Mouse (Mus musculus): ENCODE data around the gene Mtfr1l.
A peak's percentile ranks its signal among the peaks of the same experiment; 100 is the strongest.
"Not testable (repeated sequence)": the region's sequence is repeated elsewhere in the genome, so short reads cannot be mapped to it uniquely, and the experiment has no call there.

Mtfr1l gene

DNA sequence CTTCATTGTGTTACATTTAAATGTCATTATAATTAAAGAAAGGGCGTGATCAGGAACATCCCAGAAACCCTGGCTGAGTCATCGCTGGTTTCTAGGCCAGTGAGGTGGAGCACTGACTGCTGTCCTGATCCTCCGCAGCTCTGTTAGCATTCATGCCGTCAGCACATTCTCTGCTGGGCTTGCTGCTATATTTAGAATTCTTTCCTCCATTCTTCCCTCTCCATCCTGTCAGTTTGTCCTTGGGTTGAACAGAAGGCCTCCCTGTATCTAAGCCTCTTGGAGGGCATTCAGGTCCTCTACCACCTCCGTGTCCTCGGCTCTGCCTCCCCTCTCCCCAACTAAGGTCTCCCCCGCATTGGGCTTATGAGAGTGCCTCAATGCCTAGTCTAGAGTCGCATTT, 18.2 kb downstream of the Mtfr1l start:
- DNase-seq (ENCODE audit: low spot score in 2 of 2), result no peak

DNA sequence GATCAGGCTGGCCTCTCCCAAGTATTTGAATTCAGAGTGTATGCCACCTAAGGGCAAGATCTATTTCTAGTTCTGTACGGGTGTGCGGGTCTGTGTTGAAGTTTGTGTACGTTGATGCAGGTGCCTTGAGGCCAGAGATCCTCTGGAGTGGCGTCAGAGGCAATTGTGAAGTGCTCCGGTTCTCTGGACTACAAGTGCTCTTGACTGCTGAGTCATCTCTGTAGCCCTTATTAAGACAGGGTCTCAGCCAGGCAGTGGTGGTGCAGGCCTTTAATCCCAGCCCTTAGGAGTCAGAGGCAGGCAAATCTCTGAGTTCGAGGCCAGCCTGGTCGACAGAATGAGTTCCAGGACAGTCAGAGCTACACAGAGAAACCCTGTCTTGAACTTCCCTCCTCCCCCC, 19.6 kb downstream of the Mtfr1l start:
- no peak for DNase-seq (ENCODE audit: low spot score in 2 of 2)

DNA sequence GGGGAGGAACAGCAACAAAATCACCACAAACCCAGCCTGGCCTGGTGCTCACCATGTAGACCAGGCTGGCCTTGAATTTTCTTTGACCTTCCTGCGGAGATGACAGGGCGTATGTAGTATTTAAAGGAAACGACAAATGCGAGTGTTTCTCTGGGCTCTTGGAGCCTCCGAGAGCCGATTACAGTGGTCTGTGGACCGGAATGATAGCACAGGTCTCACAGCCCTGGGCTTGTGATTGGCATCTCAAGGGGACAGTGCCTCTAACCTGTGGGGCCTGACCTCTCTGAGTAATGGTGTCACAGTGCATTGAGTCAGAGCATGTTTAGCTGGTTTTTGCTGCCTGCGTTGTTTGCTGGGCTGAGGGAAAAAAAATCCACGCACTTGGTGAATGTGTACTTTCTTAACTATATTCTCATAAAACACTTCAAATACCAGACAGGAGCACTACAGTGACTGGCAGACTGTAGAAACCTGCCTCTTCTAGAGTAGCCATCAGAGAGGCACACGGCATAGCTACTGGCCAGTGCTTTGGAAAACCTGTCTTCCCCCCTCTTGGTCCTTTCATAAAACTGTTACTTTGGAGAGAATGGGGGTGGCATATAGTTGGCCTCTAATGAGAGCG, 20.8 kb downstream of the Mtfr1l start:
- DNase-seq (ENCODE audit: low spot score in 2 of 2), result no peak

DNA sequence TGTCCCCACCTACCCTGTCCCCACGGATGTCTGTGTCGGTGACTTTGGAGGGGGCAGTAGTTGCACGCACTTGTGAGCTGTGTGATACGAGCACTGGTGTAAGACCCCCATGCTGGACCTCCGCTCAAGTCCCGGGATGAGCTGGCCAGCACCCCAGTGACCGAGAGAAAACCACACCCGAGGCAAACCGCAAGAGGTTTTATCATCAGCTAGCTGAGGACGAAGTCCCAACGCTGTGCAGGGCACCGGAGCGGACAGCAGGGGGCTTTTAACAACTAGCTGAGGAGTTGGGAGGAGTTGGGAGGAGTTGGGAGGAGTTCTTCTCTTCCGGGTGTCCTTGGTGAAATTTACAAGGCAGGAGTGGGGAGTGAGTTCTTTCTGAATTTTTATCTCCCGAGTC, 22.4 kb downstream of the Mtfr1l start:
- DNase-seq (ENCODE audit: low spot score in 2 of 2), result peak; percentile 71 to 79

DNA sequence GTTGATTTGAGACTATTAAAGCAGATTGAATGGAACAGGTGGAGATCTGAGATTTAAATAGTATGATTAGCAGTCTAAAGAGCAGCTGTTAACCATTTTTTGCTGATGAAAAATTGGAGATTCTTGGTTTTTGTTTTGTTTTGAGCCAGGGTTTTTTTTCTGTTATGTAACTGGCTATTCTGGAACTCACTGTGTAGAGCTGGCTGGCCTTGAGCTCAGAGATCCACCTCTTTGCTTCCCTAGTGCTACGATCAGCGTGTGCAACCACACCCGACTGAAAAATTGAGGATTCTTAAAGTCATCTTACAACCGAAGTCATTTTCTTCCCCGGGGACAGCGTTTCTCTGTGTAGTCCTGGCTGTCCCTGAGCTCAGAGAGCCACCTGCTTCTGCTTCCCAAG, 23.5 kb downstream of the Mtfr1l start:
- DNase-seq (ENCODE audit: low spot score in 2 of 2), result no peak

DNA sequence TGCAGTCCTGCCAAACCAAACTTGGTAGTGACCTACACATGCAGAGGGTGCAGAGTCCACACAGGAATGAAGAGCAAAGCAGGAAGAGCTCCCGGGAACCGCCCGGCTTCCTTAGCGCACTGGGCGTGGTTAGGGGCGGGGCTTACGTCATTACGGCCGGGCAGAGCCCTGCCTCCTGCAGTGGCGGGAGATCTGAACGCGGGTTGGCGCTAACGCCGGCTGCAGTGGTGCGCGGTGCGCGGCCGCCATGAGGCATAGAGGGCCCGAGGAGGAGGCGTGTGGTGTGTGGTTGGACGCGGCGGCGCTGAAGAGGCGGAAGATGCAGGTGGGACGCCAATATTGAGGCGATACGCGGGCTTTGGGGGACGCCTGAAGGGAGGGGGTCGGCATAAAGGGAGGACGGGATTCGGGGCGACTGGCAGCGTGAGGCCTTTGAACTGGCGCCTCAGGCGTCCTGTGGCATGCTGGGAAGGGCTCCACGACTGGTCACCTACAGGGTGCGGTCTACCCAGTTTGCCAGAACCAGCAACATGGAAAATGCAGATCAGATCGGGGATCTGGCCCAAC, 24.3 kb downstream of the Mtfr1l start, which contains the start of gene Aunip:
TSS of gene Aunip (plus strand) at position 155 of the 567 bp plus-strand sequence.
- DNase-seq (ENCODE audit: low spot score in 2 of 2), result peak; percentile 84 to 93

DNA sequence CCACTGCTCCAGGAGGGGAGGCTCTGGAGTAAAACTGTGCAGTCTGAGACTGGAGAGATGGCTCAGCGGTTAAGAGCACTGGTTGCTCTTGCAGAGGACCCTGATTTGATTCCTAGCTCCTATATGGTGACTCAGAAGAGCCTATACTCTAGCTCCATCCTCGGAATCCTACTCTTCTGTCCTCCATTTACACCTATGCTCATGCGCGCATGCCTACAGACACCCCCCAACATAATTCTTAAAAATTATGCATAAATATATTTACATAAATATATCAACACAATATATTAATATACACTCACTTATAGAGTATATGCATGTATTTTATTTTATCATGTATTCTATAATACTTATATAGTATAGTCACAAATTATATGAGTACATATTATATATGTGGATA, 24.8 kb downstream of the Mtfr1l start:
- no peak for DNase-seq (ENCODE audit: low spot score in 2 of 2)

DNA sequence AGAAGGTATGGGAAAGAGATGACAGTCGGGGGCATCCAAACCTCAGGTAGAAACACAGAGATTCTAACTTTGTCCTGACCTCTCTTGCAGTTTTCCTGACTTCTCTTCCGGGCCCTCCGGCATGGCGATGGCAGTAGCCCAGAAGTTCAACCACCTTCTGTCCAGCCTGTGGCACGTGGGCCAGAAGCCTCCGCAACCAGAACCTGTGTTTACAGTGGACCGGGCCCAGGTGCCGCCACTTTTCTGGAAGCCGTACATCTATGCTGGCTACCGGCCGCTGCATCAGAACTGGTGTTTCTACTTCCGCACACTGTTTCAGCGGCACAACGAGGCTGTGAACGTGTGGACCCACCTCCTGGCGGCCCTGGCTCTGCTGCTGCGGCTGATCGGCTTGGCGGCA, 28.5 kb downstream of the Mtfr1l start:
- no peak for DNase-seq (ENCODE audit: low spot score in 2 of 2)

DNA sequence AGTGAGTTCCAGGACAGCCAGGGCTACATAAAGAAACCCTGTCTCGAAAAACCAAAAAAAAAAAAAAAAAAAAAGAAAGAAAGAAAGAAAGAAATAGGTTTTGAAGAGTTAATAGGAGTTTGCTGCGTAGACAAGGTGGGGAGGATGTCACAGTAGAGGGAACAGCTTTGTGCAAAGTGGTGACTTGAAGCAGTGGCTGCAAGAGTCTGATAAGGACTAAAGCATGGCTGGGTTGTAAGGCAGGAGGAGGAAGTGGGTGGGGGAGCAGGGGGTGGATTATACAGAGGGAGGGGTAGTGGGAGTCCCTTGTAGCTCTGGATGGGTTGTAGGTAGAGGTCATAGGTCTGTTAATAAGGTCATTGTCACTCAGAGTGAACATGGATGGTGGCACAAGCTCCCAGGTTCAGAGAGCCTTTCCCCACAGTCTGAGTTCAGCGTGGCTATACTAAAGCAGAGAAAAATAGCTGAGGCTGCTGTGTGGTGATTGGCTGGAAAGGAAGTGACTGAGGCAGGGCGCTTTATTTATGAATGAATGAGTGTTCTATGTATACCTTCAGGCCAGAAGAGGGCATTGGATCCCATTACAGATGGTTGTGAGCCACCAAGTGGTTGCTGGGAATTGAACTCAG, 29.1 kb downstream of the Mtfr1l start:
- no peak for DNase-seq (ENCODE audit: low spot score in 2 of 2)

DNA sequence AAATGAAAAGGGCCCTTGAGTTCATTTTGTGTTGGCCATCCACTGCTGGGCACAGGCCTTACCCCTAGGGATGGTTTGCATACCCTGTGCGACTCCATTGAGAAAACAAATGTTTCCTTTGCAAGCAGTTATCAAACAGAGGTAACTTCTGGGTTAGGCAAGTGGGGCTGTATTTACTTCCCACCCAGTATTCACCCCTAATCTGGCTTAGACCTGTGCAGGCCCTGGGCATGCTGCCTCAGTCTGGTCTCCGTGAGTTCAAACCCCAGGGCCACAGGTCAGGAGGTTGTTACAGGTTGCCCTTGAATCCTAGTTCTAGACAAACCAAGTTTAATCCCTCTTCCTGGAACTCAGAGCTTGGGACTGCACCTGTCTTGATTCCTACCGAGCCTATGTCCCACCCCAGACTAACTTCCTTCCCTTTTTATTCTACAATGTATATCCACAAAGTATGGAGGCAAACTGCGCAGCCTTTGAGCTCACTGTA, 29.8 kb downstream of the Mtfr1l start:
- no peak for DNase-seq (ENCODE audit: low spot score in 2 of 2)

DNA sequence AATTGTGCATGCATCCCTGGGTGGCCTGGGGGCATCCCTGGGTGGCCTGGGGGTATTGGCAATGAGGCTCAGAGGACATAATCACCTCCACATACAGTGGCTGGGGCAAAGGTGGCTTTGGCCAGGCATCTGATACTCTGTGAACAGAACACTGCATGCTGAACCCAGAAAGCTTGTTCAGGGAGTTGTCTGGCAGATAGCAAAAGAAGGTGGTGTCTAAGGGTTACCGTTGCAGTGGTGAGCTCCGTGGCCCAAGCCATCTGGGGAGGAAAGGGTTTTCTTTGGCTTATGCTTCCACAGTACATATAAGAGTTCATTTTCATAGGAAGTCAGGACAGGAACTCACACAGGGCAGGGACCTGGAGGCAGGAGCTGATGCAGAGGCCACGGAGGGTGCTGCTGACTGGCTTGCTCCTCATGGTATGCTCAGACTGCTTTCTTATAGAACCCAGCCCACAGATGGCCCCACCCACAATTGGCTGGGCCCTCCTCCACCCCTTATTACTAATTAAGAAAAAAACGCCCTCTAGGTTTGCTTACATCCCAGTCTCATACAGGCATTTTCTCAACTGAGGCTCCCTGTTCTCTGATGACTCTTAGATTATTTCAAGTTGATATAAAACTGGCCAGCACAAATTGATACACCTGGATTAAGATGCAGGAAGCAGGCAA, 31.4 kb downstream of the Mtfr1l start:
- no peak for DNase-seq (ENCODE audit: low spot score in 2 of 2)

DNA sequence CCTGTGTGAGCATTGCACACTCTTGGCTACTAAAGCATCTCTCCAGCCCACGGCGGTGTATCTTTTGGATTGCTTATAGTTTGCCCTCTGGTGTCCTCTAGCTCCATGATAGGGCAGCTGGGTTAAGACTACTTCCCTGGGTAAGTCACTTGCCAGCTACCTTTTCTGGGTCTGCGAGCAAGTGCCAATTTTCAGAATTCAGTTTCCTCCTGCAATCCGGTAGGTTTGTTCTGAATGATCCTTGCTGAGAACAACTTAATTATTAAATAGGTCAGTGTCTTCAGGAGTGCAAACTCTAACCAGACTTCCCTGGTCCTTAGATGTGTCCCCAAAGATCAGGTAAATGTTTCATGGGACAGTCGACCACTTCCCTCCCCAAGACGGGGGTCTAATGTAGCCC, 34.1 kb downstream of the Mtfr1l start:
- no peak for DNase-seq (ENCODE audit: low spot score in 2 of 2)

DNA sequence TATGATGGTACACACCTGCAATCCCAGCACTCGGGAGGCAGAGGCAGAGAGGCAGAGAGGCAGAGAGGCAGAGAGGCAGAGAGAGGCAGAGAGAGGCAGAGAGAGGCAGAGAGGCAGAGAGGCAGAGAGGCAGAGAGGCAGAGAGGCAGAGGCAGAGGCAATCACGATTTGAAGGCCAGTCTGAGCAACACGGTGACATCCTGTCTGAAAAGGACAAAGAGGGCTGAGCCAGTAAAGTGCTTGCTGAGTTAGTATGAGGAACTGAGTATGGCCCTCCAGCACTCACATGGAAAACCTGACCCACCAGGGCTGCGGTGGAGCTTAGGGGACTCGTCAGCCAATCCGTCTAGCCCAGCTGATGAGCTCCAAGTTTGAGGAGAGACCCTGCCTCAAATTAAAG, 36.2 kb downstream of the Mtfr1l start:
- DNase-seq (ENCODE audit: low spot score in 2 of 2), result not testable (repeated sequence)

DNA sequence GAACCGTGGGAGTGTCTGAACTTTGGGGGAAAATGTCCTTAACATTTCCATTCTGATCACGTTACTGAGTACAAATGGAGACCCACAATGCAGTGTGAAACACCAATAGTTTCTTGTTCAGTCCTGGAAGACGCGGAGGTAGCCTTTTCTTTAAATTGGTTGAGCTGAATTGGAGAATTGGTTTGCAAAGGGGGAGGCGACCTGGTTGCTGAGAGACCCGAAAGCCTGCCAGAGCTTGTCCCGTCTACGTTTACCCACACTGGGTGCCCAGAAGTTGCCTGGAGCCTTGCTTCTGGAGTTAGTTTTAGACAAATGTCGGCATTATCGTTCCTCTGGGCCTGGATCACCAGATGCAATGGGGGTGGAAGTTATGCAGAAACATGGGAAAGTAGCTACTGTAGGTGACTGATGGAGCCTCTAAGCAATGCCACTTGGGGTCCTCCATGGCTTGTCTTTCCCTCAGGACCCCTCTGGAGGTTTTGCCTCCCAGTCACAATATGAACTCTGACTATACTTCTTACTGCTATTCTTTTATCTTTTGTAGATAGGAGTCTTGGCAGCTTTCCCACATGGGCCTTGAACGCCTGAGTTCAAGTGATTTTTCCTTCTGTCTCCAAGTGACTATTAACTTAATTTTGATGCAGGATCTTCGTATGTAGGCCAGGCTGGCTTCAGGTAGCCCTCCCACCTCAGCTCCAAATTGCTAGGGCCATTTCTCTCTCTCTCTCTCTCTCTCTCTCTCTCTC, 37.0 kb downstream of the Mtfr1l start:
- no peak for DNase-seq (ENCODE audit: low spot score in 2 of 2)

DNA sequence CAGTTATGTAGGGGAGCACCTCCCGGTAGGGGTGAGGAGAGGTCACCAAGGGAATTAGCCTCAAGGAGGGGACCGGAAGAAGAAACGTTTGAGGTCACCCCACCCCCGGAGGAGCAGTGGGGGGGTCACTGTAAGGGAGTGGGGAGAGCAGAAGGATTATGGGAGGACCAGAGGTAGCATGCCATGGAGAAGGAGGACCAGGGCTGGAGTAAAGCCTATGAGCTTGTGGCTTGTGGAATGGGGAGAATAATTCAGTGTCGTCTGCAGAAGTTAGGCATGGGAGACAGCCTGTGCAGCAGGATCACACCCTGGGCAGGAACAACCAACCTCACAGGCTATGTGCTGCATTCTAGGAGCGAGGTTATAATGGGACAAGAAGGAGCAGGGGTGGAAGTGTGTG, 38.0 kb downstream of the Mtfr1l start:
- DNase-seq (ENCODE audit: low spot score in 2 of 2), result no peak

DNA sequence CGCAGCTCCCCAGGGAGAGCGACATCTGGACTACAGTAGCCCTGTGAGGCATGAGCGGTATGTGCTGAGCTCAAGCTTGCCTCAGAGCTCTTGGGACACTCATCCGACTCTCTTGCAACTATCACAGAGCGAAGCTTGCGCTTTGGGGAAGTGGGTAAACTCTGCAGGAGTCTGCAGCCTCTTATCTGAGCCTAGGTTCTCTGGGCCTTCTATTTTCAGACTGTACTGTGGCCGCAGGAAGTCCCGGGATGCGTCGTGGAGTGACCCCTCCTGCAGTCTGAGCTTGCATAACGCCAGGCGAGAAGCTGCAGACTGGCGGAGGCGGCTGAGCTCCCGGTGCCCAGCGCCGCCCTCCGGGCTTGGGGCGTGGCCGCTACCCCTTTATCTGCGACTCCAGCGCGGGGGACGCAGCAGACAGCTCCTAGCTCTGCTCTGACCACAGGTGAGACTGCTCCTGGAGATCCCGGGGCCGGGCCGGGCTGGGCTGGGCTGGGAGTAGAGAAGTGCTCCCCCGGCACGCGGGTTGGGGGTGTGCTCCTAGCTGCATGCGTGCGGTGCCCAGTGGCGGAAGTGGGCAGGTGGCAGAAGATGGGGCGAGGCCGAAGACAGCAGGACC, 38.5 kb downstream of the Mtfr1l start, which contains the start of gene Paqr7:
TSS of gene Paqr7 (plus strand) at position 103 of the 616 bp plus-strand sequence.
- DNase-seq (ENCODE audit: low spot score in 2 of 2), result peak; percentile 69 to 76

DNA sequence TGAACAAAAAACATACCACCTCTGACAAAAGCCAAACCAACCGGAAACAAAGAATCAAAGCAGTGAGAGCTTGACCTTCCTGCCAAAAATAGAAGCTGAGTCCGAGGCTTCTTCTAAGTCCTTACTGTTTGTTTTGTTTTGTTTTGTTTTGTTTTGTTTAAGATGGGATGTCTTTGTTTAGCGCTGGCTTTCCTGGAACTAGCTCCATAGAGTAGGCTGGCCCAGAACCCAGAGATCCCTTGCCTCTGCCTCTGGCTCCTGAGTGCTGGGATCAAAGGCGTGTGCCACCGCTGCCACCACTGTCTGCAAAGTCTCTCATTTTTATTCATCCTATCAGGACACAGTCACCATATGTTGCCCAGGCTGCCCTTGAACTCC, 39.7 kb downstream of the Mtfr1l start:
- DNase-seq (ENCODE audit: low spot score in 2 of 2), result no peak

DNA sequence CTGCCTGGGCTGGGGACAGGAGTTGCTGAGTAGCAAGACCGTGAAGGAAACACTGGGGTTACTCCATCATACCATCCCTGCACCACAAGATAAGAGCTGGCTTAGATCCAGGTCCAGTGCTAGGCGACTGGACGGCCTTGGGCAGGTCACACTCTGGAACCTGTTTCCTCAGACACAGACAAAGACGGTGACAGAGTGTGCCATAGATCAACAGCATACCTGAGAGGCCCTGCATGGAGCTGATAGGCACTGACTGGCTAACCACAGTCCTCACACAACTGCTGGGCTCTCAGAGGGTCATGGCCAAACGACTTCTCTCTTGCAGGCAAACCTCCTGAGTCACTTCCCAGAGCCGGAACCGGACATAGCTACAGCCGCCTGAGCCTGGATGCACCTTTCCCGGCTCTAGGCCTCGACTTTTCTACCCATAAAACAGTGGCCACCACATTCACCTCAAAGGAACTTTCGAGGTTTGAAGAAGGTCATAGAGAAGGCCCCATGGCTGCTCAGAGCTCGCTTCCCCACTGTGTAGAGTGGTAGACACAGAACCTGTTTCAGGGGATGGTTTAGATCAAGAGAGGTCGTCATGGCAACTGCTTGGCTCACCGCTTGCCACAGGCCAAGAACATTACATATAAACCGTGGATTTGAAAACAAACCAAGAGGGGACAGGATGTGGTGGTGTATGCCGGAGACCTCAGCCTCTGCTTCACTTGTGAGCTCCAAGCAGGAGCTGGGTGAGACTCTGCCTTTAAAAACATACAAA, 40.2 kb downstream of the Mtfr1l start:
- DNase-seq (ENCODE audit: low spot score in 2 of 2), result no peak

DNA sequence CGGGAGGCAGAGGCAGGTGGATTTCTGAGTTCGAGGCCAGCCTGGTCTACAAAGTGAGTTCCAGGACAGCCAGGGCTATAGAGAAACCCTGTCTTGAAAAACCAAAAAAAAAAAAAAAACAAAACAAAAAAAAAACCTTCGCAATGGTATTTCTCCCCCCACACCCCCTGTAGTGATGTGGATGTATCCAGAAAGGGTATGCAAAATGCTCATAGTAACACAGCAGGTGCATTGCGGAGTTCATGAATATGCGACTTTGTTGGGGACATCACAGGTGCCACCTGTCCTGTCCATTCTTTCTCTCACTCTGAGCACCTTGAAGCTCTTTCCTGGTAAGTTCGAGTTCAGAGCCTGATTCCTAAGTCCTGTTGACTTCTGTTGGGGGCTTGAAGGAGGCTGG, 41.0 kb downstream of the Mtfr1l start:
- not testable (repeated sequence) for DNase-seq (ENCODE audit: low spot score in 2 of 2)

DNA sequence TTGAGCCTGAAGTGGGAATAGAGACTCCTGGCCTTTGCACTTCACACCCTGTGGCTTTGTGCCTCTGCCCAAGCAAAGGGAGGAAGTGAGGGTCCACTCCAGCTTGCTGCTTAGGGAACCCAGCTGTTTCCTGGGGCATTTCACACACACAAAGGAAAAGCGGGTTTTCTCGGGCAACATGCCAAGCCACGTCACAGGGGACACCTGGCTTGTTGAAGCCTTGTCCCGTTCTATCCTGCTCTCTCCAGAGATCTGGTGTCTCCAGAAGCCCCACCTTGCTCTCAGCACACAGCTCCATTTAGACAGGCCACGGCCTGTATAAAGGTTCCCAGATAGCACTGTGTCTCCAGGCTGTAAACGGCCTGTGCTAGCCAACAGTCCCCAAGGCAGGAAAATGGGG, 43.5 kb downstream of the Mtfr1l start:
- DNase-seq (ENCODE audit: low spot score in 2 of 2), result no peak
